Mouse (Mus musculus): Measurements from ENCODE around the gene Usp33.
A peak's percentile ranks its signal among the peaks of the same experiment; 100 is the strongest.
"Not testable (repeated sequence)": the region's sequence is repeated elsewhere in the genome, so short reads cannot be mapped to it uniquely, and the experiment has no call there.

Usp33 gene

GRCm38 (mm10) chr3:152345732-152346632, at the start of gene Usp33:
Gene Usp33, plus strand, starts transcription at chr3:152346478.
- peak; percentile 93 to 96 for DNase-seq

GRCm38 (mm10) chr3:152300376-152301337, 45.6 kb upstream of the Usp33 start:
- no peak for DNase-seq

GRCm38 (mm10) chr3:152302991-152303390, 43.3 kb upstream of the Usp33 start:
- DNase-seq = no peak

GRCm38 (mm10) chr3:152304093-152304815, 42.0 kb upstream of the Usp33 start:
- DNase-seq = no peak

GRCm38 (mm10) chr3:152305080-152305479, 41.2 kb upstream of the Usp33 start:
- no peak for DNase-seq

- DNase-seq = no peak
Measured at GRCm38 (mm10) chr3:152305971-152306370, 40.3 kb upstream of the Usp33 start.

GRCm38 (mm10) chr3:152308485-152309249, 37.6 kb upstream of the Usp33 start:
- DNase-seq = no peak

GRCm38 (mm10) chr3:152309250-152309645, 37.0 kb upstream of the Usp33 start:
- DNase-seq = no peak

- not testable (repeated sequence) for DNase-seq
Measured at GRCm38 (mm10) chr3:152314666-152315065, 31.6 kb upstream of the Usp33 start.

GRCm38 (mm10) chr3:152315613-152316012, 30.7 kb upstream of the Usp33 start:
- peak; percentile 63 to 68 for DNase-seq

GRCm38 (mm10) chr3:152316447-152317173, 29.7 kb upstream of the Usp33 start:
- DNase-seq = not testable (repeated sequence)

- DNase-seq = no peak
Measured at GRCm38 (mm10) chr3:152320972-152321645, 25.2 kb upstream of the Usp33 start.

GRCm38 (mm10) chr3:152321765-152322547, 24.3 kb upstream of the Usp33 start:
- no peak for DNase-seq

GRCm38 (mm10) chr3:152332104-152332503, 14.2 kb upstream of the Usp33 start:
- no peak for DNase-seq

- DNase-seq = no peak
Measured at GRCm38 (mm10) chr3:152332545-152333300, 13.6 kb upstream of the Usp33 start.

GRCm38 (mm10) chr3:152333641-152334040, 12.6 kb upstream of the Usp33 start:
- DNase-seq = no peak

- no peak for DNase-seq
Measured at GRCm38 (mm10) chr3:152336085-152336484, 10.2 kb upstream of the Usp33 start.

- DNase-seq = peak; percentile 85 to 89
Measured at GRCm38 (mm10) chr3:152339862-152340557, 6.3 kb upstream of the Usp33 start, which contains the start of gene Miga1. Gene Miga1, minus strand, starts transcription at chr3:152340407.

All from cerebellum, postnatal 36 days (tissue).